ENCODE assay signal across 12 mouse cellular contexts in the genomic region with DNA sequence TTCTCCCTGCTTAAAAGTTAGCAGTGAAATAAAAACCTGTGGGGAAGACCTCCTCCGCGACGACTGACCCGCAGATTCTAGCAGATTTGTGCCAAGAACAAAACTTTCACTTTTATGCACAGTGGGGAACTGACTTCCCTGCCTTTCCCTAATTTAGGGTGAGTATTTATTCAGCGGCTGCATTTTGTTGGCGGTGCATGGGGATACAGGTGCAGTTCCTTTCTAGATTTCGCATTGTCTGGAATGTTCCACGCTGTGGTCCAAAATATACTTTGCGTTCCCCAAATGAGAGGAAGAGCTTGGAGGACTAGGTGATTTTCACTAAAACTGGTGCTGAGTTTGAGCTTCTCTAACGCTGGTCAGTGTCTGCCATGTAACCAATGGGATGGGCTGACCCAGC. TPM values are rescaled to one million over a fixed set of nuclear protein-coding genes. Genes with fewer than 3 reads are reported as not detected.
DNase-seq lines count a peak whose midpoint lies in the region; ATAC-seq lines count a peak whose summit lies in the region.
"Had no signal": no experiment of that assay in that cellular context is flagged by ENCODE, and none has a peak within 500 bp of the region (broad histone marks: within the 10 kb centered on the region; RNA-seq: fewer than 3 reads in every experiment).

No protein-coding gene starts in this region.

- H3K27me3 ChIP-seq in lung, embryonic 15.5 days = no peaks in the 10 kb centered on the region
- H3K27me3 ChIP-seq in heart, embryonic 14.5 days (ENCODE audit: control insufficient read depth, insufficient read depth, low read length) = no peaks in the 10 kb centered on the region
- no peaks in the 10 kb centered on the region for H3K27me3 ChIP-seq in liver, embryonic 15.5 days

- no peak overlapping the region for H3K4me3 ChIP-seq in lung, embryonic 15.5 days
- H3K4me3 ChIP-seq in heart, embryonic 14.5 days (ENCODE audit: control insufficient read depth in 1 of 2, insufficient read depth in 1 of 2, low read depth in 1 of 2, low read length in 2 of 2) = no peak overlapping the region
- no peak overlapping the region for H3K4me3 ChIP-seq in liver, embryonic 15.5 days (replicated peaks)

- peak; percentile 93 for DNase-seq in heart, adult 11 months
- DNase-seq in heart, postnatal 4 days = no peak
- DNase-seq in lung, postnatal 25 days (ENCODE audit: low spot score) = no peak
- DNase-seq in layer of hippocampus, postnatal 36 days = no peak
- DNase-seq in thymus, postnatal 14 days = no peak
- DNase-seq: kidney, postnatal 25 days; right cerebral cortex, postnatal 4 days had no signal

- peak overlapping the region; percentile 10; the same call in 1 of the 2 replicates for H3K4me2 ChIP-seq in lung, embryonic 15.5 days
- peak overlapping the region; percentile 26; the same call in 1 of the 2 replicates for H3K4me2 ChIP-seq in heart, embryonic 14.5 days (ENCODE audit: low read length)
- H3K4me2 ChIP-seq in liver, embryonic 15.5 days = peak overlapping the region; percentile 15
- H3K4me2 ChIP-seq: hindbrain, embryonic 14.5 days had no signal

- no peak for ATAC-seq in lung, embryonic 15.5 days (ENCODE audit: borderline replicate concordance, extremely low read depth, low FRiP score, low TSS enrichment)
- no peak for ATAC-seq in heart, embryonic 14.5 days (ENCODE audit: insufficient number of reproducible peaks, insufficient read depth, low FRiP score, low read depth)
- no peak for ATAC-seq in liver, embryonic 15.5 days (ENCODE audit: insufficient read depth)

- H3K4me1 ChIP-seq in lung, embryonic 15.5 days = 0 out of 2 replicates have a peak, but pooled peaks cover 10% of the 10 kb centered on the region
- H3K4me1 ChIP-seq in heart, embryonic 14.5 days (ENCODE audit: control insufficient read depth in 2 of 2, insufficient read depth in 2 of 2, low read length in 2 of 2) = no peaks in the 10 kb centered on the region
- H3K4me1 ChIP-seq in liver, embryonic 15.5 days (replicated peaks) = 0 out of 2 replicates have a peak, but pooled peaks cover 5% of the 10 kb centered on the region

- no peaks in the 10 kb centered on the region for H3K36me3 ChIP-seq in lung, embryonic 15.5 days
- no peaks in the 10 kb centered on the region for H3K36me3 ChIP-seq in heart, embryonic 14.5 days (ENCODE audit: control insufficient read depth, insufficient read depth, low read length)
- H3K36me3 ChIP-seq in liver, embryonic 15.5 days (replicated peaks) = no peaks in the 10 kb centered on the region

- H3K27ac ChIP-seq in lung, embryonic 15.5 days = no peak overlapping the region; the same call in 1 of the 2 replicates
- H3K27ac ChIP-seq in heart, embryonic 14.5 days (replicated peaks in 1 of 2; ENCODE audit: control insufficient read depth in 1 of 2, insufficient read depth in 1 of 2, low read depth in 2 of 2, low read length in 2 of 2) = no peak overlapping the region
- H3K27ac ChIP-seq in liver, embryonic 15.5 days (replicated peaks) = no peak overlapping the region
- H3K27ac ChIP-seq: hindbrain, embryonic 14.5 days had no signal

- 31% methylated on average over 10 of the region's 10 CpGs for WGBS in lung, embryonic 15.5 days
- 39% methylated on average over 10 of the region's 10 CpGs for WGBS in heart, embryonic 14.5 days
- WGBS in liver, embryonic 15.5 days (ENCODE audit: insufficient replicate concordance) = 40% methylated on average over 10 of the region's 10 CpGs

- H3K9ac ChIP-seq in lung, embryonic 15.5 days = no peak overlapping the region
- no peak overlapping the region for H3K9ac ChIP-seq in heart, embryonic 14.5 days (ENCODE audit: low read length)
- no peak overlapping the region for H3K9ac ChIP-seq in liver, embryonic 15.5 days
- H3K9ac ChIP-seq: hindbrain, embryonic 14.5 days had no signal

- H3K9me3 ChIP-seq in lung, embryonic 15.5 days = no peaks in the 10 kb centered on the region
- no peaks in the 10 kb centered on the region for H3K9me3 ChIP-seq in heart, embryonic 14.5 days (ENCODE audit: control insufficient read depth, low read length)
- H3K9me3 ChIP-seq in liver, embryonic 15.5 days (replicated peaks) = no peaks in the 10 kb centered on the region

RNA-seq across cellular contexts. Expression of a gene that starts 16.6 kb away (rescaled TPM):
- 1 to 10 TPM; 7.6 to 9.5 TPM for total RNA-seq in heart, postnatal 4 days (2021)
- polyA plus RNA-seq in lung, embryonic 15.5 days (2015; fragmentation: Nextera tagmentation; extraction: Ambion mirVana) = 3.9 and 4.2 TPM in 2 replicates
- 2.4 and 3.0 TPM in 2 replicates for polyA plus RNA-seq in heart, embryonic 14.5 days (2014; fragmentation: Nextera tagmentation; extraction: Ambion mirVana)
- 1.5 and 1.7 TPM in 2 replicates for polyA plus RNA-seq in liver, embryonic 15.5 days (2015; fragmentation: Nextera tagmentation; extraction: Ambion mirVana)
- total RNA-seq in layer of hippocampus, postnatal 36 days (2021) = 1 to 10 TPM; 1.6 to 1.8 TPM
- total RNA-seq: common myeloid progenitor, adult 5-6 weeks had no signal
